Mouse (Mus musculus) layer of hippocampus, adult 11-12 months (tissue): ENCODE measurements at regions not wholly inside any gene's neighbourhood (a gene's known extent, or its start where the extent isn't known, plus 50 kb on each side); places are given as distances from the start of the nearest gene placed in this dataset.

Experiments used
- DNase-seq: peaks from one replicate; pipeline ENCODE4 v3.0.0; 2022; ENCODE audit warnings: low spot score

DNA sequence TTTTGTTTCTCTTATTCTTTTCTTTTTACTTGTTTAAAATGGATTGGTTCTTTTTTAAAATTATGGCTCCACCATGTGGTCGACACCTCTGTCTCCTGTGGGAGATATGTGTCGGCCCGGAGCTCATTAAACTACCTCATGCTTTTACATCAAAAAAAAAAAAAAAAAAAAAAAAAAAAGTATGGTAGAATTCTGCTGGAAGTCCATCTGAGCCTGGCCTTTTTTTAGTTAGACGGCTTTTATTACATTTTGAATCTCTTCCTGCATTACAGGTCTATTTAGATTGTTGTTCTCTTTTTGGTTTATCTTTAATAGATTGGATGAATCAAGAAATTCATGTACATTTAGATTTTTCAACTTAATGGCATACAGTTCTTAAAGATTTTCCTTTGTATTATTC is 350.8 kb upstream of the Ascc3 start:
- DNase-seq: no peak

DNA sequence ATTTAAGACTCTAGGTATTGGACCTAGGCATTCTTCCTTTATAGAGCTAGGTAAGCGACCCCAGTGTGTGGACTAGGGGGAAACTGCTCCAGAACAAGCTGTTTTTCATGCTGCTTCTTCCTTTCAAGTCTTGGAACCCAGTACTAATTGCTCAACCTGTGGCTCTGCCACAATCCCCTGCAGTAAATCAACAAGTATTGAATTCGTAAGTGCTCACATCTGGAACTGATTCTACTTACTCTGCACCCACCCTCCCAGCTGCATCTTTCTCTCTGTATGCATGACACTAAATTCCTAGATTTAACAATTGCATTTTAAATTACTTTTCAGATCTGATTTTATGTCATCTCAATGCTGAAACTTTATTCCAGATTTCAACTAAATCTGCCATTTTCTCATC is 388.9 kb upstream of the Ascc3 start:
- DNase-seq: no peak

DNA sequence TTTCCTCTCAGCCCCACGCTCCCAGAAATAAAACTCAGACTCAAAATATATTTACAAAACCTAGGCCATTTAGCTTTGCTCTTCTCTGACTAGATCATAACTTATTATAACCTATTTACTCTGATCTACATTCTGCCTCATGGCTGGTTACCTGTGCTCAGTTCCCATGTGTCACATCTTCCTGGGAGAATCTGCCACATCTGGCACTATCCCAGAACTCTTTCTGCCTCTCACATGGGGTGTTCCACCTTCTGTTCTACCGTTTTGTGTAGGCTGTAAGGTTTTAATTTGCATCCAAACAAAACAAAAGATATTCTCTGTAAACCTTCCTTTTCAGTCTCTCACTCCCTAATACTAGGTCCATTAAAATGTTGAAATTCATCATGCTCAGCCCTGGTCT is 390.8 kb upstream of the Ascc3 start:
- DNase-seq: no peak

DNA sequence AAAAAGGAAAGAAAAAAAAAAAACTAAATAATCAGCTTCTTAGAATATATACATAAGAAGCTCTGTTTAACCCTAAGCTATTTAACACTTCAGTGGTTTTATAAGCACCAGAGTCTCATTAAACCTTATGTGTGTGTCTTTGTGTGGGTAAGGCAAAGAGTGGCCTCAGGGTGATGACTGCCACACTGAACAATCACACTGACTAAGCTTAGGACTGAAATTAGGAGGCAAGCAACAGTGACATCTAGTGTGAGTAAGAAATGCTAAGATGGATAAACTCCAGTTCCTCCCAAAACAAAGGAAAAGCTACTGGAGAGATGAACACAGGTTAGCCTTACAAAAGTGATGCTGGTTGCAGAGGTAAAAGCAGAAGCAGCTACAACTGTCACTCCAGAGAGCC is 392.6 kb upstream of the Ascc3 start:
- peak; percentile 7 for DNase-seq

DNA sequence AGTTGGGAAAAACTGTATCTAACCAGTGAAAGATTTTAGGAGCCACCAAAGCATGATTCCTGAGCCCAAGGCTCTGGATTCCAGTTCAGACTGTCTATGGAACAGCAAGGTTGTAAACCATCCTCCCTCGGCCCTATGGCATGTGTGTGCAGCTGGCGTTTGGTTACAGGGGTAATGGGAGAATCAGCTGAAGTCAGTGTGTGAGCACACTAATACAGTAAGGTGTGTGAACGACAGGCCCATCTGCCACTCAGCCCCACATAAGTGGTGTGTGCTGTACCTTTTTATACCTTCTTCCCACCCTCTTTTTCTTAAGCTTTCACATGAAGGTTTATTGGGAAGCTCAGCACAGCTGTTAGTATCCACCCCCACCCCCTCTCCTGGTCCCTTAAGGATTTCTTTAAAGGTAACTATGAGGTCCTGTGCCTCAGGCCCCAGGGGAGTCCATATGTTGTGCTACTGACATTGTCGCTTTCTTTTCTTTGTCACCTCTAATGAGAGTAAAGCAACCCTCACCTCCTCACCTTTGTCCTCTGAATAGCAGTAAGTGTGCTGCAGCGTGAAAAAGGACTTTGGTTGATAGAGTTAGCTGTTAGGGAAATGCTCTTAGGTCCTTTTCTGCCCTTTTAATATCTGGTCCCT is 394.5 kb upstream of the Ascc3 start:
- DNase-seq: no peak

DNA sequence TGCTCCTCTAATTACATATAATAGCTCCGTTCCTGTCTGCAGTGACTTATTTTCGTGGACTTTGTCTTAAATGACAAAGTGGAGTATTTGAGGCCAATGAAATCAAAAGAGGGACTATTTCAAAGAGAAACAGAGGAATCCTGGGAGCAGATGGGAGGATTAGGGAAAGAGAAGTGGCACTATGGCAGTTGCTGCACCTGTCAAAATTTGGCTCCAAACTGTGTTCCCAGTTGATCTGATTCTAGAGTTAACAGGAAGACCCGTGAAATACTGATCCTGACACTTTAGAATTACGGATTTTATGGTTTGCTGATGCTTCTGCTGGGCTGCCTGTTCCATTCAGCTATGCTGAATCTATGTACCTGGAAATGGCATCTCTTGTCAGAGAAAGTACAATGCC is 401.7 kb upstream of the Grik2 start:
- DNase-seq: no peak

DNA sequence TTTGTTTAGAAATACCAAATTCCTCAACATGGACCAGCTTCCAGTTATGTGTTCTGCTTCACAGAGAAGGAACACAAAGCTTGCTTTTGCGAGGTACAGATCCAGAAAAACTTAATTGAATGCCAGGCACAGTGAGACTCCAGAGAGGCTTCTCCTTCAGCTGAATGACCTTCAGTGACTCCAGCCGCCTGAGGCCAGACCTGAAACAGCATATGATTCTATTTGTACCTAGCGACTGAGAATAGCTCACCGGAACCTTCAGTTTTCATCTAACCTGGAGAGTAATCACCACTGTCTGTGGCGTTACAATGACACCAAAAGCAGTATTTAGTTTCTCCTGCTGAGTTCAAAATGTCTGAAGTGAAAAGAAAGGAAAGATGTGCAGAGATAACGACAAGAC is 380.6 kb upstream of the Grik2 start:
- DNase-seq: no peak

DNA sequence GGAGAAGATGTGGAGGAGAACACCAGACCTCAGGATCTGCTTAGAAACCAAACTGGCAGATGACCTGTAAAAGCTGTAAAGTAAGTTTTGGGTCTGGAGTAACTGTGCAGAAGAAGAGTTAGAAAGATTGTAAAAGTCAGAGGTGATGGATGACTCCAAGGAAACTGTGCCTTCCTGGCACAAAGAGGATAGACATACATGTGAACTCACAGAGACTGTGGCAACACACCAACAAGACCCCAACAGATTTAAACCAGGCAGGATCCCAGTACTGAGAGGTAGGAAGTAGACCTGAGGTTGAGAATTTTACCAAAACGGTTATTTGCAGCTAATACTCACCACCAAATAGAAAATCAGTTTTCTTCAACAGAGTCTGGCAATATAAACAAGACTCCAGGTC is 349.8 kb upstream of the Grik2 start:
- DNase-seq: no peak

DNA sequence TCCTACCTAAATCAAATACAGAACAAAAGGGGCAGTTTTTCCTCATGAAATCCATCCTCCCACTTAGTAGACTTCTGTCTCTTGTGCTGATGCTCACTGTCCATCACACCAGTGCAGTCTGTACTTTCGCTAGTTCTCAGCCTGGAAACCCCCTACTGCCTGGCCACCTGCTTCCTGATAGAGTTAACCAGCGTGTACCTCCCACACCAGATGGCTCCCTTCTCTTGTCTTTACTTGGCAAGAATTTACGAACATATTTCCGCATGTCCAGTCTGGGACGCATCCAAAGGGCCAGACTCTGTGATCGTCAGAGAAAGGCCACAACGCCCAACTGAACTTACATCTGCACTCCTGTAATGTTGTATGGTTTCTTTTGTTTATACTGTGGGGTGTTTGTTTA is 349.2 kb upstream of the Grik2 start:
- no peak for DNase-seq

DNA sequence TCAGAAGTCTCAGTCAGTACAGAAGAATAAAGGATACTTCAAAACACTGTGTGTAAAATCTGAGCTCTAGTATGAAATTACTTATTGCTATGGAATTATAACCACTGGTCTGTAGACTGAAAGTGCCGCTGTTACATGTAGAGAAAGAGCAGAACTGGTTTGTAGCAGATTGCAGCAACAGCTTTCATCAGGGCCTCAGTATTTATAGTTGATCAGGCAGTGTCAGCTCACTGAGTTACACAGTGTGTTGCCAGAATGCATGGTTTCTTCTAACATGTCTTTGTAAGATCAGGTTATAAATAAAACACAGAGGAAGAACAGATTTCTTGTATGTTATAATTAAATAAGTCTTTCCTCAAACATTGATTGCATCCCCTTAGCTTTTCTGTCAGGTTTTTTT is 347.6 kb upstream of the Grik2 start:
- no peak for DNase-seq

DNA sequence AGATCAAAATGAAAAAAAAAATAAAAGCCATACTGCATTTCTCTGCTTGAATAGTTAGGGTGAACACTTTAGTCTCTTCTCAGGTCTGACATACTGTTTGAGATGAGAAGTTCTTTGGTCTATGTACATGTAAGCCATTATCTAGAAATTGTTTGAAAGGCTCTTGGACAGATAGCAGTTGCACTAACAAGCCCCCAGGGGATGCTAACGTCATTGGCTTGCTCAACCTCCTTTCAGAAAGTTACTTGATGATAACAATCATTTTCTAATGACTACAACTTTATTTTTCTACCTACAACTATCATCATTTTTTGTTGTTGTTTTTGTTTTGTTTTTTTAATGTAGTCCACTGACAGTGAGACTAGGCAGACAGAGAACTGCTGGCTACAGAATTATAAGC is 346.9 kb upstream of the Grik2 start:
- DNase-seq: no peak
